12 mouse cellular contexts compared by ENCODE assay signal in the genomic region with DNA sequence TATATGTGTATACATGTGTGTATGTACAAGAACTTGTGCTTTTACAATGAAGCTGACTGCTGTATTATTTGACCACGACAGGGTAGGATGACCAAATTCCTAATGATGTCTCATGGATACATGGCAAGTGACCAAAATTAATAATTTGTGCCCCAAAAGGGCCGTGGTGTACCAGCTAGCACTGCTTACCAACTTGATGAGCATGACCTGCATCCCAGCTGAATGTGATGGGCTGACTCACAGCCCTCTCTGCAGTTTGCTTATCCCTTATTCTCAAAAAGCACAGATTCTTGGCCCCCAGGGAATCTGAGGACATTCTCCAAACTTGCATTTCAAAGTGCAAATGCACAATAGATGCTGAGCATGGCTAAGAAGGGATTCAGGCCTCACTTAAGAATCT.
"Had no signal": no experiment of that assay in that cellular context is flagged by ENCODE, and none has a peak within 500 bp of the region (broad histone marks: within the 10 kb centered on the region; RNA-seq: fewer than 3 reads in every experiment).

No protein-coding gene starts in this region.

- DNase-seq: retina, postnatal 1 day; right cerebral cortex, adult 18-20 months; right cerebral cortex, postnatal 14 days; right cerebral cortex, postnatal 25 days; right cerebral cortex, postnatal 4 days; spleen, adult 18-20 months; thymus, adult 18-20 months; thymus, adult 2 months; thymus, postnatal 14 days; thymus, postnatal 25 days; thymus, postnatal 36 days; thymus, postnatal 4 days had no signal
